Mouse (Mus musculus): ENCODE measurements at regions not wholly inside any gene's neighbourhood (a gene's known extent, or its start where the extent isn't known, plus 50 kb on each side); places are given as distances from the start of the nearest gene placed in this dataset.

GRCm38 (mm10) chr12:26562858-26563257 lies 93.9 kb downstream of the Cmpk2 start:
- Histone ChIP-seq H3K4me2 (ENCODE audit: low read depth, low read length, severe bottlenecking) (no peak overlapping the region), H3K36me3 (ENCODE audit: control insufficient read depth, insufficient read depth, low read length) (no peaks in the 10 kb centered on the region), H3K9ac (ENCODE audit: low read length) (no peak overlapping the region), H3K27ac (ENCODE audit: low read depth, low read length) (no peak overlapping the region), H3K4me3 (ENCODE audit: low read depth, low read length) (no peak overlapping the region), H3K27me3 (ENCODE audit: control insufficient read depth, insufficient read depth, low read length) (no peaks in the 10 kb centered on the region), H3K4me1 (replicated peaks; ENCODE audit: control insufficient read depth, insufficient read depth, low read length) (no peaks in the 10 kb centered on the region), H3K9me3 (ENCODE audit: control insufficient read depth, low read length) (no peaks in the 10 kb centered on the region)
- ATAC-seq (replicated peaks; ENCODE audit: low FRiP score) (no peak), DNase-seq (ENCODE audit: low spot score) (no peak)
- 85% methylated on average over 6 of the region's 6 CpGs for whole genome bisulfite sequencing

DNA sequence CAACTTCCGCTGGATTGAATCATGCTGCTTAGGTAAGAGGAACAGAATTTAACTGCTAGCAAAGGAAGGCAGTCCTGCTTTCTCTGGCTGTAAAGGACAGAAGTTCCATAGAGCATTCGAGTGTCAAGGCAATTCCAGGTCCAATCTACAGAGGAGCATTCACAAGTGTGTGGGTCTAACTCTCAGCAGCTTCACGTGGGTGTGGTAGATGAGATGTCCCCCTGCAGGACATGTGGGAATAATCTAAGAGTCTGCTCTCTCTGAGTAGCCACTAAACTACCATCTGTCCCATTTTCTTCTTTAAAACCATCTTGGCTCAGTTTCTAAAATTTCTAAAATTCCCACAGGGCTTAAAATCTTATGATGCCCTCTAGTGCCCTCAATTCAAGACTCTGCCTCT lies 90.6 kb downstream of the Cmpk2 start:
- DNase-seq (ENCODE audit: low spot score) (no peak), ATAC-seq (replicated peaks; ENCODE audit: low FRiP score) (no peak)
- WGBS: 84% methylated on average over 3 of the region's 3 CpGs
- Histone ChIP-seq H3K4me2 (ENCODE audit: low read depth, low read length, severe bottlenecking) (no peak overlapping the region), H3K9ac (ENCODE audit: low read length) (no peak overlapping the region), H3K4me1 (replicated peaks; ENCODE audit: control insufficient read depth, insufficient read depth, low read length) (peaks cover 4% of the 10 kb centered on the region), H3K4me3 (ENCODE audit: low read depth, low read length) (no peak overlapping the region), H3K27ac (ENCODE audit: low read depth, low read length) (no peak overlapping the region), H3K36me3 (ENCODE audit: control insufficient read depth, insufficient read depth, low read length) (no peaks in the 10 kb centered on the region), H3K9me3 (ENCODE audit: control insufficient read depth, low read length) (no peaks in the 10 kb centered on the region), H3K27me3 (ENCODE audit: control insufficient read depth, insufficient read depth, low read length) (no peaks in the 10 kb centered on the region)

- H3K9me3 ChIP-seq (ENCODE audit: control insufficient read depth, low read length): no peaks in the 10 kb centered on the region
- no peak for ATAC-seq (replicated peaks; ENCODE audit: low FRiP score)
- H3K9ac ChIP-seq (ENCODE audit: low read length): no peak overlapping the region
- no peak overlapping the region for H3K27ac ChIP-seq (ENCODE audit: low read depth, low read length)
- 4% methylated on average over 4 of the region's 4 CpGs for WGBS
- no peaks in the 10 kb centered on the region for H3K36me3 ChIP-seq (ENCODE audit: control insufficient read depth, insufficient read depth, low read length)
- H3K27me3 ChIP-seq (ENCODE audit: control insufficient read depth, insufficient read depth, low read length): no peaks in the 10 kb centered on the region
- peaks cover 4% of the 10 kb centered on the region for H3K4me1 ChIP-seq (replicated peaks; ENCODE audit: control insufficient read depth, insufficient read depth, low read length)
- DNase-seq (ENCODE audit: low spot score): no peak
- H3K4me3 ChIP-seq (ENCODE audit: low read depth, low read length): no peak overlapping the region
- H3K4me2 ChIP-seq (ENCODE audit: low read depth, low read length, severe bottlenecking): no peak overlapping the region
Measured at GRCm38 (mm10) chr12:26557411-26557810, 88.4 kb downstream of the Cmpk2 start.

- DNase-seq (ENCODE audit: low spot score) (no peak), ATAC-seq (replicated peaks; ENCODE audit: low FRiP score) (no peak)
- Histone ChIP-seq H3K4me3 (ENCODE audit: low read depth, low read length) (no peak overlapping the region), H3K9me3 (ENCODE audit: control insufficient read depth, low read length) (no peaks in the 10 kb centered on the region), H3K27me3 (ENCODE audit: control insufficient read depth, insufficient read depth, low read length) (no peaks in the 10 kb centered on the region), H3K4me1 (replicated peaks; ENCODE audit: control insufficient read depth, insufficient read depth, low read length) (no peaks in the 10 kb centered on the region), H3K9ac (ENCODE audit: low read length) (no peak overlapping the region), H3K27ac (ENCODE audit: low read depth, low read length) (no peak overlapping the region), H3K36me3 (ENCODE audit: control insufficient read depth, insufficient read depth, low read length) (no peaks in the 10 kb centered on the region), H3K4me2 (ENCODE audit: low read depth, low read length, severe bottlenecking) (no peak overlapping the region)
- WGBS: 76% methylated on average over 10 of the region's 10 CpGs
Measured at GRCm38 (mm10) chr12:26551168-26551926, 82.3 kb downstream of the Cmpk2 start.

- no peak overlapping the region for H3K9ac ChIP-seq (ENCODE audit: low read length)
- DNase-seq (ENCODE audit: low spot score) (no peak), ATAC-seq (replicated peaks; ENCODE audit: low FRiP score) (no peak)
- H3K9me3 ChIP-seq (ENCODE audit: control insufficient read depth, low read length): no peaks in the 10 kb centered on the region
- 62% methylated on average over 1 of the region's 1 CpGs for WGBS
- no peaks in the 10 kb centered on the region for H3K36me3 ChIP-seq (ENCODE audit: control insufficient read depth, insufficient read depth, low read length)
- no peaks in the 10 kb centered on the region for H3K4me1 ChIP-seq (replicated peaks; ENCODE audit: control insufficient read depth, insufficient read depth, low read length)
- H3K4me3 ChIP-seq (ENCODE audit: low read depth, low read length): no peak overlapping the region
- no peak overlapping the region for H3K27ac ChIP-seq (ENCODE audit: low read depth, low read length)
- no peaks in the 10 kb centered on the region for H3K27me3 ChIP-seq (ENCODE audit: control insufficient read depth, insufficient read depth, low read length)
- no peak overlapping the region for H3K4me2 ChIP-seq (ENCODE audit: low read depth, low read length, severe bottlenecking)
Measured at GRCm38 (mm10) chr12:26547466-26547865, 78.5 kb downstream of the Cmpk2 start.

- DNase-seq (ENCODE audit: low spot score) (no peak), ATAC-seq (replicated peaks; ENCODE audit: low FRiP score) (no peak)
- H3K9ac ChIP-seq (ENCODE audit: low read length): no peak overlapping the region
Measured at GRCm38 (mm10) chr12:26546361-26546760, 77.4 kb downstream of the Cmpk2 start.

GRCm38 (mm10) chr12:26543463-26543862 lies 74.5 kb downstream of the Cmpk2 start:
- DNase-seq (ENCODE audit: low spot score): no peak
- no peak overlapping the region for H3K4me2 ChIP-seq (ENCODE audit: low read depth, low read length, severe bottlenecking)
- no peak for ATAC-seq (replicated peaks; ENCODE audit: low FRiP score)
- WGBS: 95% methylated on average over 1 of the region's 1 CpGs
- no peaks in the 10 kb centered on the region for H3K36me3 ChIP-seq (ENCODE audit: control insufficient read depth, insufficient read depth, low read length)
- H3K9ac ChIP-seq (ENCODE audit: low read length): no peak overlapping the region
- no peaks in the 10 kb centered on the region for H3K27me3 ChIP-seq (ENCODE audit: control insufficient read depth, insufficient read depth, low read length)
- H3K4me3 ChIP-seq (ENCODE audit: low read depth, low read length): no peak overlapping the region
- no peaks in the 10 kb centered on the region for H3K9me3 ChIP-seq (ENCODE audit: control insufficient read depth, low read length)
- H3K27ac ChIP-seq (ENCODE audit: low read depth, low read length): no peak overlapping the region
- no peaks in the 10 kb centered on the region for H3K4me1 ChIP-seq (replicated peaks; ENCODE audit: control insufficient read depth, insufficient read depth, low read length)

More at GRCm38 (mm10) chr12:26546361-26546760, 77.4 kb downstream of the Cmpk2 start:
- Histone ChIP-seq H3K4me1 (replicated peaks; ENCODE audit: control insufficient read depth, insufficient read depth, low read length) (no peaks in the 10 kb centered on the region), H3K4me2 (ENCODE audit: low read depth, low read length, severe bottlenecking) (no peak overlapping the region), H3K9me3 (ENCODE audit: control insufficient read depth, low read length) (no peaks in the 10 kb centered on the region), H3K27me3 (ENCODE audit: control insufficient read depth, insufficient read depth, low read length) (no peaks in the 10 kb centered on the region), H3K36me3 (ENCODE audit: control insufficient read depth, insufficient read depth, low read length) (no peaks in the 10 kb centered on the region), H3K4me3 (ENCODE audit: low read depth, low read length) (no peak overlapping the region), H3K27ac (ENCODE audit: low read depth, low read length) (no peak overlapping the region)
- WGBS: 89% methylated on average over 6 of the region's 6 CpGs

DNA sequence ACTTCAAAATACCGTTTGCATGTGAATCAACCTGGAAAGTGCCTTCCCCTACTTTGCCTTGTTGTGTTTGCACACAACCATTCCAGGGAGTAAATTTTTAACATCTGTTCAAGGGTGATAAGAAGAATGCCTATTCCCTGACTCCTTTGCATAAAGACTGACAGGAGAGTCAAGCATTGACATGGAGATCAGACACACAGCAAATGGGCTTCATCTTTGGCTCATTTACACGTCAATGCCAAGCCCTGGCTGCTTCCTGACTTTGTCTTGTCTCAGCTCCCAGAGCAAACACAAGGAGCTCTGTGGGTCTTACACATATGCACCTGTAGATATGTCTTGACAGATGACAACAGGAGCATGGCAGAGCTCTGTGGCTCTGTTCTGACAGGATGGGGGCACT lies 73.4 kb downstream of the Cmpk2 start:
- DNase-seq (ENCODE audit: low spot score): no peak
- Histone ChIP-seq H3K27me3 (ENCODE audit: control insufficient read depth, insufficient read depth, low read length) (no peaks in the 10 kb centered on the region), H3K27ac (ENCODE audit: low read depth, low read length) (no peak overlapping the region), H3K4me2 (ENCODE audit: low read depth, low read length, severe bottlenecking) (no peak overlapping the region), H3K4me3 (ENCODE audit: low read depth, low read length) (no peak overlapping the region), H3K4me1 (replicated peaks; ENCODE audit: control insufficient read depth, insufficient read depth, low read length) (no peaks in the 10 kb centered on the region), H3K9me3 (ENCODE audit: control insufficient read depth, low read length) (no peaks in the 10 kb centered on the region), H3K36me3 (ENCODE audit: control insufficient read depth, insufficient read depth, low read length) (no peaks in the 10 kb centered on the region), H3K9ac (ENCODE audit: low read length) (no peak overlapping the region)
- 67% methylated on average over 2 of the region's 2 CpGs for WGBS
- no peak for ATAC-seq (replicated peaks; ENCODE audit: low FRiP score)

- Histone ChIP-seq H3K4me2 (ENCODE audit: low read depth, low read length, severe bottlenecking) (no peak overlapping the region), H3K9ac (ENCODE audit: low read length) (no peak overlapping the region), H3K4me1 (replicated peaks; ENCODE audit: control insufficient read depth, insufficient read depth, low read length) (no peaks in the 10 kb centered on the region), H3K27ac (ENCODE audit: low read depth, low read length) (no peak overlapping the region; the same call in 1 of the 2 replicates), H3K9me3 (ENCODE audit: control insufficient read depth, low read length) (no peaks in the 10 kb centered on the region), H3K27me3 (ENCODE audit: control insufficient read depth, insufficient read depth, low read length) (no peaks in the 10 kb centered on the region), H3K4me3 (ENCODE audit: low read depth, low read length) (no peak overlapping the region), H3K36me3 (ENCODE audit: control insufficient read depth, insufficient read depth, low read length) (no peaks in the 10 kb centered on the region)
- DNase-seq (ENCODE audit: low spot score): peak; percentile 54
- WGBS: 73% methylated on average over 9 of the region's 9 CpGs
- ATAC-seq (replicated peaks; ENCODE audit: low FRiP score): no peak
Measured at GRCm38 (mm10) chr12:26535261-26535890, 66.4 kb downstream of the Cmpk2 start.

All from forebrain, embryonic 11.5 days (tissue).